Mouse (Mus musculus): Measurements from ENCODE around the gene Fbxl17.

The Fbxl17 gene

DNA sequence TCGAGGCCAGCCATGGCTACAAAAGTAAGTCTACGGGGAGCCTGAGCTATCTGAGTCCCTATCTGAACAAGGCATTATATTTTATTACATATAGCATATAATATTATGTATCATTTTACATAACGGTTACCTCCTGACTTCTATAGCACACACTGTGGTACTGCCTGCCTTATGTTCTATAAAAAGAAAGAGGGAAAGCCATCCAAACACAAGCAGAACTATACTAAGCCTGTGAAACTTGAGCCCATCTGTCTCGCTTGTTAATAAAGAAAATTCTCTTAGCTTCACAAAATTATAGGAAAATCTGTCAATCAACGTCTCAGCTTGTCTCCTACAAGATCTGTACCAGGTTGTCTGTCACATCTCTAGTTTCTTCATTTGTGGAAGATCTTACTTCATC, 173.6 kb downstream of the Fbxl17 start:
- no peak for DNase-seq (ENCODE audit: low spot score in 2 of 2)

DNA sequence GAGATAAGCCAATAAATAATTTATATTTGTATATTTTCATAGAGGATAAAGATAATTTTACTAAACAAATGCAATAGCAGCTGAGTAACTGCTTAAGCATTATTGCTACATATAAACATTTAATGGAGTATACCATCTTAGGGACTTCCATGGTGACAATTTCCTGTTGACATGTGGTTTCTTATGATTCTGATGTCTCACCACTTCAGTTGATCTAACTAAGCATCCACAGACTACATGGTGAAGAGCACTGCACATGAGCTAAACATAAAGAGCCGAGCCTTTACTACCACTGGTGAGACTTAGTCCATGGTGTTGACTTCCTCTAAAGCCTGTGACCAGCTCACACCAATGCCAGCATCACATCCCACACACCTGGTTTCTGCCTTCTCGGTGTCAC, 175.1 kb downstream of the Fbxl17 start:
- DNase-seq (ENCODE audit: low spot score in 2 of 2): no peak

DNA sequence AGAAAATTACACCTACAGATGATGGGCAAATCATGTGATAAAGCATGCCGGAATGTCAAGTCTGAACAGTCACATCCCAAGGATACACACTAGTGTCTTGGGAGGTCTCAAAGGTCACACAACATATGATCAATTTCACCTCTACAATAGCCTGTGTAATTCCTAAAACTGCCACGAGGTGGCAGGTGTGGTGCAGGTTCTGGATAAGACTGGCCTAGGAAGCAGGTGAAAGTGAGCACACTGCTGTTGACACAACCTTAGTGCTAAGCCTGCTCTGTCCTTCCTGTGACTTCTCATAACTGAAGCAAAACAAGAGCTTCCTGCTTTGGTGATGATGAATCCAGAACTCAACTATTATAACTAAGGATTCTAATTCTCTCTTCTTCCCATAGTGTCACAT, 175.8 kb downstream of the Fbxl17 start:
- DNase-seq (ENCODE audit: low spot score in 2 of 2): peak; percentile 78 to 87

GRCm38 (mm10) chr17:63322846-63323245, 177.0 kb downstream of the Fbxl17 start:
- no peak for DNase-seq (ENCODE audit: low spot score in 2 of 2)

DNA sequence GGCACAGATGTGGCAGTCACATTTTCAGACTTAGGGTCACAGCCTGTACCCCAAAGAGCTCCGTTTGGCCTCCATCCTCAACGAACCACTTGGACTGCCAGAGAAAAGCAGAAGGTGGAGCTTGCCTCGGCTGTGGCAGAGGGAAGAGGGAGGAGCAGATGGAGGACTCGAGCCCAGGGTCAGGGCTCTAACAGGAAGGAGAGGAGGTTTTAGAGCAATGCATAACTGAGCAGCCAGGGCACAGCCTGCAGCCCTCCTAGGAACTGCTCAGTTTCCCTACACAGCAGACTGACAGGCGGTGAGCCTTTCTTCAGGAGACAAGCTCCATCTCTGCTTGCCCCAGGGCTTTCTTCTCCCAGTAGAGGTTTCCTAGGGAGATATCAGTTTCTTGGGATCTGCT, 178.5 kb downstream of the Fbxl17 start:
- DNase-seq (ENCODE audit: low spot score in 2 of 2): no peak

DNA sequence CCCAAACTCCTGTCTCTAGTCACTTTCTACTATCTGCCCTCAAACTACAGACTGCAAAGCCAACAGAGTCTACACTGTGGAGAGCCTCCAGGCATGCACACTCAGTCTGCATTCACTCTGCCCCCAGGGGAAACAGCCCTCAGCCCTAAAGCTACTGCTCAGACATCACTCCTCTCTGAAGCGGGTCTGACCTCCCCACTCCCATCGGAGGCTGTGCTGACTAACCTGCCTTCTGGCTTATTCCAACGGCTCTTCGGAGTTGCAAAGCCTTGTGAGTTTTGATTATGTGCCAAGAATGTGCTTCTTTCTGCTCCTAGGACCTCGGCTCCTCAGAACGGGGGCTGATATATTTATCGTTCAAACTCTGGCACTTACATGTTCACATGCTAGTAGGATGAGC, 182.3 kb downstream of the Fbxl17 start:
- DNase-seq (ENCODE audit: low spot score in 2 of 2): no peak

- no peak for DNase-seq (ENCODE audit: low spot score in 2 of 2)
These were observed 184.0 kb downstream of the Fbxl17 start for GRCm38 (mm10) chr17:63315646-63316480.

DNA sequence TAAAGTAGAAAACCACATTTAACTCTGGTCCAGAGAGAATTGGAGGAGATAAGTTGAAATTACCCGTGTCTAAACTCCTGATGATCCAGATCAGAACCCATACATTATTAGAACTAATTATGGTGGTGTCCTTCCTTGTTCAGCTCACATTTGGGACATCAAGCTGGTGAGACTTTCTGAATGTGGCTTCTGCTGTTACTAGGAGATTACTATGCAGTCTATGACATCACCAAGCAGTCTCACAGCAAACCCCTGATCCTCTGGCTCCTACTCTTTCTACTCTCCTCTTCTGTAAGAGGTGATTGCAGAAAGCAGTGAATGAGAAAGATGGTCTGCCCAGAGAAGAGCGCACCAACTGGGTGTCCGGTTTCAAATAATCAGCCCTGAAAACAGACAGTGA, 187.0 kb downstream of the Fbxl17 start:
- DNase-seq (ENCODE audit: low spot score in 2 of 2): no peak

- DNase-seq (ENCODE audit: low spot score in 2 of 2): no peak
These were observed 187.5 kb downstream of the Fbxl17 start for GRCm38 (mm10) chr17:63312330-63312729.

DNA sequence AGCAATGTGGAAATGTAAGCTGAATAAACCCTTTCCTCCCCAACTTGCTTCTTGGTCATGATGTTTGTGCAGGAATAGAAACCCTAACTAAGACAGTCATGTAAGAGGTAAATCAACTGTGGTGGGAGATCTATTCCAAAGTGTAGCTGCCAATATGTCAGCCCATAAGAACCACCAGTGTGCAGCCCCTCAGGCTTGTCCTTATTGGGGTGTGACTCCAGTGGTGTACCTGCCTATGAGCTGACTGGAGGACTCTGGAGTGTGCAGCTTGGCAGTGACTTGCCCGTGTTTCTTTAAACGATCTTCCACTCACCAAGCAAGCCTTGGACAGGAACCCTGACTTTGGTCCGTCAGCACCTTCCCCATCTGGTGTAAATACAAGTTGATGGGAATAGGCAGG, 188.2 kb downstream of the Fbxl17 start:
- no peak for DNase-seq (ENCODE audit: low spot score in 2 of 2)

GRCm38 (mm10) chr17:63310021-63310420, 189.8 kb downstream of the Fbxl17 start:
- no peak for DNase-seq (ENCODE audit: low spot score in 2 of 2)

DNA sequence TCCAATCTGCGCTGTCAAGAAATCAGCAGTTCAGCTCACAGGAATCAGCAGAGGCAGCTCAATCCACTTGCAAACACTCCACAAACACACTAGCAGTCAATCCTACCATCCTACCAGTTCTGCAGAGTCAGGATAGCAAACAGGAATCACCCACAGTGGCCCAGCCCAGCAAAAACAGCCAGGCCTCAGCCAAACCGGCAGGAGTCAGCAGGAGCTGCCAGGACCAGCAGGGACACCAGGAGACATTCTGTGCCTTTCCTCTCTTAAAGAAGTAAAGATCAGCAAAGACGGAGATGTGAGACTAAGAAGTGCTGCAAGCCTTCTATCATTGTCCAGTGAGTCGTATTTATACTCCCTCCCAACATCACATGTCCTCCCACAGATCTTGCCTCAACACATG, 196.0 kb downstream of the Fbxl17 start:
- DNase-seq (ENCODE audit: low spot score in 2 of 2): no peak

DNA sequence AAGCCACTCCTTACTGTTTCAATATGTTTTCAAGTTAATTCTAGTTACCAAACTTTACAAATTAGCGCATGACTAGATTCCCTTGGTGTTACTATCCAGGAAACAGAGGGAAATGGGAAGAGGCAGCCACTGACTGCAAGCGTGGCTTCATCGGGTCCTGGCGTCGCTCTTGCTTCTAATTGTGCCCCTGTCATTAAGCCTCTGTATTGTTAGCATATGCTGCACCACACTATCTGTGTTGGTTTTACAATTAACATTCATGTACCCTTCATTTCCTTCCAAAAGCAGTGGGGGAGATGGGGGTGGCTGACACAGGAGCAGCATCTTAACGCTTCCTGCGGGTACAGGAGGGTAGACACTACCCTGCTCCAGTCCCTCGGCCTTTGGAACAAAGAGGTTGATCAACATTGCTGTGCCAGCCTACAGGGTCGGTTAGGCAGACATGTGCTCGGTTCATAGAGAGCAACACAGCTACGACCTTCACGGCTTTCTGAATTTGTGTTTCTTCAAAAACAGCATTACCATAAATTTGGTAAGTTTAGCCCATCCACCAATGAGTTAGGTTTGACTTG, 197.9 kb downstream of the Fbxl17 start:
- DNase-seq (ENCODE audit: low spot score in 2 of 2): no peak

- DNase-seq (ENCODE audit: low spot score in 2 of 2): no peak
These were observed 204.3 kb downstream of the Fbxl17 start for GRCm38 (mm10) chr17:63295471-63295870.

GRCm38 (mm10) chr17:63294961-63295360, 204.9 kb downstream of the Fbxl17 start:
- no peak for DNase-seq (ENCODE audit: low spot score in 2 of 2)

- DNase-seq (ENCODE audit: low spot score in 2 of 2): no peak
These were observed 205.8 kb downstream of the Fbxl17 start for GRCm38 (mm10) chr17:63293979-63294378.

DNA sequence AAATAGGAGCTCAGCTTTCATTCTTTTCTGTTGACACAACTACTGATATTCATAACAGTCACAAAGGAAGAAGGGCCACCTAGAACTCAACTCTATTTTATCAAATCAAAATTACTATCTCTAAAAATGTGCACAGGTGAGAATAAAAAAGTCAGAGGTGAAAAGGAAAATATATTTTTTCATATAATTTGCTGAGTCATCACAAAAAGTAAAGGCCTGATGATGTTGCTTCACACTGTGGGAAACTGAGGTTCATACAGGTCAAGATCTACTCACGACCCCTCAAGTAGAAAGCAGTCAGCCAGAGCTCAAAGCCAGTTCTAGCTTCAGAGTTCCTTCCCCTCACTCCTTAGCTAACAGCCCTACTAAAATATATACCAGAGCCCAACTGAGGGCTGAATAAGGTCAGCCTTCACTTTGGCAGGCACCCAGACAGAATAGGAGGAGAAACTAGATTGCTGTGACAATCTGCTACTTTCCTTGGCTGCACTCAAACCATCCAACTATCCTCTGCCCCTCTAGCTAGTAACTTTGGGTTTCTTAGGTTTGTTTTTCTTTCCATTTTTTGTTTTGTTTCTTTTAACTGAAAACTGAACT, 210.4 kb downstream of the Fbxl17 start:
- DNase-seq (ENCODE audit: low spot score in 2 of 2): no peak

GRCm38 (mm10) chr17:63288850-63289249, 211.0 kb downstream of the Fbxl17 start:
- no peak for DNase-seq (ENCODE audit: low spot score in 2 of 2)

- DNase-seq (ENCODE audit: low spot score in 2 of 2): no peak
These were observed 212.4 kb downstream of the Fbxl17 start for GRCm38 (mm10) chr17:63287413-63287812.

DNA sequence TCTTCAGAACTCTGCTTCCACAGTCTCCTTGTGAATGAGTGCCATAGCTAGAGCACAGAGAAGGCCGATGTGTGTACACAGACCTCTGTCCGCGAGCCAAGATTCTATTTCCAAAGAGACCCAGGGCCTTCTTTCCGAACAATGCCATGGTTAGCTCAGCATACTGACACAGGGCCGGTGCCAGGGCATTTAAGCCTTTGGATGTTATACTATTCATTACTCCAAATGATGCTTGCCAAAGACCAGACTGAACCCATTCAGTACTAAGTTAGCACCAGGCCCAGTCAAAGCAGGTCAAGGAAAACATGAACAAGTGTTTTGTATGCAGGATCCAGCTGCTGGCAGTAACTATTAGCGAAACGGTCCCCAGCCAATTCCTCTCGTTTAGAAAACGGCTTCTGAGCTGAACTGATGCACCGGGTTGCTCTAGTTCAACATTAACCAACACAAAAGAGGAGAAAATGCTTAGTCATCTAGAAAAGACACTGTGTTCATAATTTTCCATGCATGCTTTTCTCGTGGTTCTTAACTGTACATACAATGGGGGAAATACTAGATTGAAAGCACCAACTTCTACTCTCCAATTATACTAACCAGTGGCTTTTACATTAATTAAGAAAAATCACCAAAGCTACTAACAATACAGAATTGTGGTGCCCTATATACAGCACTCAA, 214.4 kb downstream of the Fbxl17 start:
- peak; percentile 60 to 75 for DNase-seq (ENCODE audit: low spot score in 2 of 2)

DNA sequence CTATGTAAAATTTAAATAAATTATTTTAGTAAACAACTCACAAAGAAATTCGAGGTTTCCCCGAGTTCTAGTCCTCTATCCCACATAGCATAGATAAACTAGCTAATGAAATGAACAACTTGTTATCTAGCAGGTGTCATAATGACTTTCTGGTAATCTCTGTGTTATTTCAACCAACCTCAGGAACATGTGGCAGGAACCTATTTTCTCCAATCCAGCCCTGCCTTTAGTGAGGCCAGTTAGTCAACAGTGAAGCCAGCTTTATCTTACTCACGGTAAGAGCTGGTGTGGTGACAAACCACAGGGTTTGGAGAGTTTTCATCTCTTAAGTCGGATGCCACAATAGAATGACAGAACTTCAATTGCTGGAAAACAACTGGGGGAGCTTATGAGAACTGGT, 215.7 kb downstream of the Fbxl17 start:
- no peak for DNase-seq (ENCODE audit: low spot score in 2 of 2)

GRCm38 (mm10) chr17:63282004-63282403, 217.8 kb downstream of the Fbxl17 start:
- peak; percentile 17 to 31 for DNase-seq (ENCODE audit: low spot score in 2 of 2)

- DNase-seq (ENCODE audit: low spot score in 2 of 2): no peak
These were observed 218.8 kb downstream of the Fbxl17 start for GRCm38 (mm10) chr17:63280990-63281389.
